Mouse (Mus musculus) heart, embryonic 11.5 days (tissue): ENCODE data around the gene Pds5a. TPM values are rescaled to one million over a fixed set of nuclear protein-coding genes. Genes with fewer than 3 reads are reported as not detected.
A peak's percentile ranks its signal among the peaks of the same experiment; 100 is the strongest.
"Not testable (repeated sequence)": the region's sequence is repeated elsewhere in the genome, so short reads cannot be mapped to it uniquely, and the experiment has no call there.

Source experiments
- ATAC-seq: fragments of 200-750 bp; cut with Nextera tagmentation; replicated peaks from 2 replicates; pipeline ENCODE4 v1.8.0; 2017; ENCODE audit warnings: moderate library complexity; ENCODE audit not compliant: insufficient number of reproducible peaks, low FRiP score, low TSS enrichment
- H3K27ac ChIP-seq: fragments of 300-500 bp; sonication (generic); 2 replicates; pipeline ENCODE4 v1.5.1; 2014; ENCODE audit warnings: mild to moderate bottlenecking, low read depth, low read length
- H3K27me3 ChIP-seq: fragments of 300-500 bp; sonication (generic); 2 replicates; pipeline ENCODE4 v1.6.1; 2014; ENCODE audit warnings: mild to moderate bottlenecking, low read length, mixed read lengths; ENCODE audit not compliant: control insufficient read depth, insufficient read depth
- H3K36me3 ChIP-seq: fragments of 300-500 bp; sonication (generic); 2 replicates; pipeline ENCODE4 v1.6.1; 2014; ENCODE audit warnings: mild to moderate bottlenecking, low read length, moderate library complexity, mixed read lengths; ENCODE audit not compliant: control insufficient read depth, insufficient read depth
- H3K4me1 ChIP-seq: fragments of 300-500 bp; sonication (generic); 2 replicates; pipeline ENCODE4 v1.6.1; 2014; ENCODE audit warnings: low read length; ENCODE audit not compliant: control insufficient read depth, insufficient read depth
- H3K4me2 ChIP-seq: fragments of 300-500 bp; sonication (generic); 2 replicates; pipeline ENCODE4 v1.6.1; 2014; ENCODE audit warnings: mild to moderate bottlenecking, moderate library complexity
- H3K4me3 ChIP-seq: fragments of 300-500 bp; sonication (generic); 2 replicates; pipeline ENCODE4 v1.5.1; 2014; ENCODE audit warnings: low read depth, low read length
- H3K9ac ChIP-seq: fragments of 300-500 bp; sonication (generic); 2 replicates; pipeline ENCODE4 v1.6.1; 2014; ENCODE audit warnings: mild to moderate bottlenecking, low read depth, low read length, moderate library complexity
- H3K9me3 ChIP-seq: fragments of 300-500 bp; sonication (generic); replicated peaks from 2 replicates; pipeline ENCODE4 v1.6.1; 2016; ENCODE audit warnings: low read length; ENCODE audit not compliant: control insufficient read depth
- WGBS: fragments of 180-500 bp; shearing (Covaris S2); extraction: QIAGEN DNeasy Blood & Tissue Kit; methylation state at CpG from one replicate; pipeline ENCODE4 v1.1.7; 2014; ENCODE audit not compliant: insufficient replicate concordance; 5-methylcytosine and 5-hydroxymethylcytosine counted together
- polyA plus RNA-seq: library from polyadenylated mRNA; unstranded; fragments of >200 nt; fragmentation: Nextera tagmentation; extraction: Ambion mirVana; gene quantifications from 2 replicates; pipeline ENCODE4 v1.2.1, GENCODE M21; 2014

Pds5a gene
- 68.0 and 70.8 TPM in 2 replicates for polyA plus RNA-seq

GRCm38 (mm10) chr5:65697836-65698758, at the start of gene Pds5a:
TSS of gene Pds5a (minus strand) at chr5:65698273.
- H3K27ac ChIP-seq = peak within 1 kb of the TSS; percentile 97
- peak within 1 kb of the TSS; percentile 84 for H3K4me2 ChIP-seq
- peak within 1 kb of the TSS; percentile 99 for H3K4me3 ChIP-seq
- H3K4me1 ChIP-seq = peaks cover 16% of the 10 kb centered on the region
- H3K9ac ChIP-seq = peak within 1 kb of the TSS; percentile 95
- peaks cover 6% of the 10 kb centered on the region for H3K36me3 ChIP-seq
- peak; percentile 83 for ATAC-seq
- H3K27me3 ChIP-seq = no peaks in the 10 kb centered on the region
- no peaks in the 10 kb centered on the region for H3K9me3 ChIP-seq
- under 1% methylated on average over 72 of the region's 140 CpGs for WGBS

GRCm38 (mm10) chr5:65746908-65747307, 48.8 kb upstream of the Pds5a start:
- Histone ChIP-seq H3K27me3 (no peaks in the 10 kb centered on the region), H3K4me2 (no peak overlapping the region), H3K27ac (no peak overlapping the region), H3K9ac (no peak overlapping the region), H3K9me3 (no peaks in the 10 kb centered on the region), H3K4me1 (no peaks in the 10 kb centered on the region), H3K36me3 (no peaks in the 10 kb centered on the region), H3K4me3 (no peak overlapping the region)
- no peak for ATAC-seq
- 71% methylated on average over 5 of the region's 5 CpGs for WGBS

GRCm38 (mm10) chr5:65739366-65739765, 41.3 kb upstream of the Pds5a start:
- H3K9ac ChIP-seq = no peak overlapping the region
- H3K36me3 ChIP-seq = no peaks in the 10 kb centered on the region
- H3K4me2 ChIP-seq = no peak overlapping the region
- no peaks in the 10 kb centered on the region for H3K27me3 ChIP-seq
- H3K27ac ChIP-seq = no peak overlapping the region
- H3K4me3 ChIP-seq = no peak overlapping the region
- no peaks in the 10 kb centered on the region for H3K9me3 ChIP-seq
- 92% methylated on average over 3 of the region's 3 CpGs for WGBS
- no peak for ATAC-seq
- H3K4me1 ChIP-seq = no peaks in the 10 kb centered on the region

- 80% methylated on average over 2 of the region's 2 CpGs for WGBS
- ATAC-seq = no peak
- H3K9ac ChIP-seq = no peak overlapping the region
Observed at GRCm38 (mm10) chr5:65735601-65736000, 37.5 kb upstream of the Pds5a start.

GRCm38 (mm10) chr5:65731173-65732007, 33.3 kb upstream of the Pds5a start:
- peak; percentile 93 for ATAC-seq
- Histone ChIP-seq H3K9me3 (no peaks in the 10 kb centered on the region), H3K27ac (peak overlapping the region; percentile 93), H3K4me2 (0 out of 2 replicates have a peak overlapping the region, but pooled peaks have one; percentile 2), H3K4me3 (no peak overlapping the region), H3K36me3 (no peaks in the 10 kb centered on the region), H3K4me1 (peaks cover 5% of the 10 kb centered on the region; the same call in 1 of the 2 replicates), H3K9ac (peak overlapping the region; percentile 60), H3K27me3 (no peaks in the 10 kb centered on the region)
- 38% methylated on average over 9 of the region's 9 CpGs for WGBS

More at GRCm38 (mm10) chr5:65735601-65736000, 37.5 kb upstream of the Pds5a start:
- Histone ChIP-seq H3K27me3 (no peaks in the 10 kb centered on the region), H3K4me3 (no peak overlapping the region), H3K27ac (no peak overlapping the region), H3K4me2 (no peak overlapping the region), H3K9me3 (no peaks in the 10 kb centered on the region), H3K36me3 (no peaks in the 10 kb centered on the region), H3K4me1 (peaks cover 2% of the 10 kb centered on the region; the same call in 1 of the 2 replicates)

GRCm38 (mm10) chr5:65724311-65725054, 26.4 kb upstream of the Pds5a start:
- H3K9me3 ChIP-seq = no peaks in the 10 kb centered on the region
- peak overlapping the region; percentile 78 for H3K4me2 ChIP-seq
- no peaks in the 10 kb centered on the region for H3K36me3 ChIP-seq
- H3K4me3 ChIP-seq = peak overlapping the region; percentile 32
- peak; percentile 73 for ATAC-seq
- H3K27me3 ChIP-seq = no peaks in the 10 kb centered on the region
- H3K9ac ChIP-seq = peak overlapping the region; percentile 75
- 2% methylated on average over 23 of the region's 23 CpGs for WGBS
- peaks cover 8% of the 10 kb centered on the region; the same call in 1 of the 2 replicates for H3K4me1 ChIP-seq
- peak overlapping the region; percentile 96 for H3K27ac ChIP-seq

GRCm38 (mm10) chr5:65718368-65718767, 20.3 kb upstream of the Pds5a start:
- no peaks in the 10 kb centered on the region for H3K9me3 ChIP-seq
- 0 out of 2 replicates have a peak, but pooled peaks cover 3% of the 10 kb centered on the region for H3K4me1 ChIP-seq
- no peaks in the 10 kb centered on the region for H3K27me3 ChIP-seq
- WGBS = 13% methylated on average over 3 of the region's 3 CpGs
- no peak overlapping the region for H3K9ac ChIP-seq
- no peak overlapping the region for H3K4me2 ChIP-seq
- H3K36me3 ChIP-seq = no peaks in the 10 kb centered on the region
- H3K4me3 ChIP-seq = no peak overlapping the region
- ATAC-seq = peak; percentile 52; the same call in 1 of the 2 replicates
- peak overlapping the region; percentile 57; the same call in 1 of the 2 replicates for H3K27ac ChIP-seq

- WGBS = 88% methylated on average over 8 of the region's 8 CpGs
- not testable (repeated sequence) for H3K27me3 ChIP-seq, H3K4me2 ChIP-seq, H3K4me3 ChIP-seq, H3K36me3 ChIP-seq, H3K9ac ChIP-seq, ATAC-seq, H3K4me1 ChIP-seq, H3K9me3 ChIP-seq
- peak overlapping the region; percentile 57; the same call in 1 of the 2 replicates for H3K27ac ChIP-seq
Observed at GRCm38 (mm10) chr5:65717903-65718211, 19.8 kb upstream of the Pds5a start.
